9 mouse cellular contexts compared by ENCODE assay signal in genomic region chr1:45502241-45502741, GRCm38 (mm10). TPM values are rescaled to one million over a fixed set of nuclear protein-coding genes. Genes with fewer than 3 reads are reported as not detected.
DNase-seq lines count a peak whose midpoint lies in the region; ATAC-seq and TF ChIP-seq lines count a peak whose summit lies in the region.
"Had no signal": no experiment of that assay in that cellular context is flagged by ENCODE, and none has a peak within 500 bp of the region (broad histone marks: within the 10 kb centered on the region; RNA-seq: fewer than 3 reads in every experiment).

No protein-coding gene starts in this region.

- H3K27me3 ChIP-seq in embryonic facial prominence, embryonic 11.5 days (ENCODE audit: control insufficient read depth, insufficient read depth, low read length) = no peaks in the 10 kb centered on the region
- no peaks in the 10 kb centered on the region; the same call in 1 of the 2 replicates for H3K27me3 ChIP-seq in liver, embryonic 12.5 days (replicated peaks)
- no peaks in the 10 kb centered on the region for H3K27me3 ChIP-seq in neural tube, embryonic 13.5 days

- H3K4me1 ChIP-seq in embryonic facial prominence, embryonic 11.5 days (ENCODE audit: control insufficient read depth, insufficient read depth, low read length) = no peaks in the 10 kb centered on the region
- no peaks in the 10 kb centered on the region for H3K4me1 ChIP-seq in liver, embryonic 12.5 days
- H3K4me1 ChIP-seq in neural tube, embryonic 13.5 days (replicated peaks) = peaks cover 12% of the 10 kb centered on the region; the same call in 1 of the 2 replicates

- DNase-seq in gastrocnemius, adult 2 months = peak; percentile 48
- DNase-seq in gastrocnemius, postnatal 25 days = no peak
- DNase-seq in embryonic facial prominence, embryonic 11.5 days (ENCODE audit: low spot score) = peak; percentile 72
- peak; percentile 25 to 32 for DNase-seq in heart, postnatal 36 days
- DNase-seq in spleen, adult 12 weeks (ENCODE audit: low spot score) = no peak
- no peak for DNase-seq in spleen, postnatal 36 days (ENCODE audit: low spot score in 2 of 2)

- no peaks in the 10 kb centered on the region for H3K9me3 ChIP-seq in embryonic facial prominence, embryonic 11.5 days (replicated peaks; ENCODE audit: control insufficient read depth, low read length)
- no peaks in the 10 kb centered on the region for H3K9me3 ChIP-seq in liver, embryonic 12.5 days (replicated peaks)
- H3K9me3 ChIP-seq in neural tube, embryonic 13.5 days = no peaks in the 10 kb centered on the region

- H3K4me3 ChIP-seq in gastrocnemius, adult 2 months = peak overlapping the region; percentile 77
- H3K4me3 ChIP-seq in embryonic facial prominence, embryonic 11.5 days (ENCODE audit: low read depth, low read length) = peak overlapping the region; percentile 44
- peak overlapping the region; percentile 35 for H3K4me3 ChIP-seq in liver, embryonic 12.5 days
- peak overlapping the region; percentile 41 for H3K4me3 ChIP-seq in neural tube, embryonic 13.5 days

- peak overlapping the region; percentile 46 for H3K4me2 ChIP-seq in embryonic facial prominence, embryonic 11.5 days (ENCODE audit: low read depth, low read length)
- peak overlapping the region; percentile 27; the same call in 1 of the 2 replicates for H3K4me2 ChIP-seq in liver, embryonic 12.5 days
- H3K4me2 ChIP-seq in neural tube, embryonic 13.5 days = peak overlapping the region; percentile 57

- peak overlapping the region; percentile 83 for H3K27ac ChIP-seq in gastrocnemius, adult 2 months
- peak overlapping the region; percentile 57 for H3K27ac ChIP-seq in embryonic facial prominence, embryonic 11.5 days (replicated peaks; ENCODE audit: low read depth, low read length)
- peak overlapping the region; percentile 45; the same call in 1 of the 2 replicates for H3K27ac ChIP-seq in liver, embryonic 12.5 days
- peak overlapping the region; percentile 67 for H3K27ac ChIP-seq in neural tube, embryonic 13.5 days (replicated peaks)
- H3K27ac ChIP-seq: macrophage had no signal

- H3K9ac ChIP-seq in embryonic facial prominence, embryonic 11.5 days (replicated peaks; ENCODE audit: low read length) = peak overlapping the region; percentile 72
- H3K9ac ChIP-seq in liver, embryonic 12.5 days = peak overlapping the region; percentile 22
- peak overlapping the region; percentile 63 for H3K9ac ChIP-seq in neural tube, embryonic 13.5 days

- 8% methylated on average over 11 of the region's 11 CpGs for WGBS in embryonic facial prominence, embryonic 11.5 days
- 7% methylated on average over 11 of the region's 11 CpGs for WGBS in liver, embryonic 12.5 days (ENCODE audit: insufficient replicate concordance)
- WGBS in neural tube, embryonic 13.5 days = 18% methylated on average over 11 of the region's 11 CpGs

- intact Hi-C loops in gastrocnemius, adult 2 months (cut with DNase I) = loop anchor here (5.0 kb wide), 1 partner anchor 125 kb away; no protein-coding TSS in a partner anchor
- intact Hi-C loops in heart, postnatal 36 days (cut with DNase I) = loop anchor here (5.0 to 10.0 kb wide), 4 partner anchors 50 to 757 kb away; no protein-coding TSS in a partner anchor

- no peaks in the 10 kb centered on the region for H3K36me3 ChIP-seq in embryonic facial prominence, embryonic 11.5 days (replicated peaks; ENCODE audit: control insufficient read depth, insufficient read depth, low read depth, low read length)
- H3K36me3 ChIP-seq in liver, embryonic 12.5 days = no peaks in the 10 kb centered on the region
- H3K36me3 ChIP-seq in neural tube, embryonic 13.5 days = no peaks in the 10 kb centered on the region

- peak; percentile 60; the same call in 1 of the 2 replicates for ATAC-seq in embryonic facial prominence, embryonic 11.5 days (replicated peaks; ENCODE audit: insufficient number of reproducible peaks, low FRiP score, low TSS enrichment, low read depth)
- ATAC-seq in liver, embryonic 12.5 days = no peak
- ATAC-seq in neural tube, embryonic 13.5 days (ENCODE audit: low read depth) = peak; percentile 69

- TF ChIP-seq CTCF in gastrocnemius, adult 2 months (IDR thresholded peaks at IDR 0.05) = no peak

RNA-seq across cellular contexts. Expression of gene Col5a2, which starts 0.8 kb away (rescaled TPM):
- 10 to 100 TPM; 14.0 to 20.6 TPM for total RNA-seq in gastrocnemius, adult 2 months (2021)
- 10 to 100 TPM; 39.0 to 61.6 TPM for total RNA-seq in gastrocnemius, postnatal 25 days (2021)
- 24.6 and 24.7 TPM in 2 replicates for polyA plus RNA-seq in embryonic facial prominence, embryonic 11.5 days (2014; fragmentation: Nextera tagmentation; extraction: Ambion mirVana)
- total RNA-seq in heart, postnatal 36 days (2021) = 10 to 100 TPM; 23.6 to 27.1 TPM
- 14.6 and 15.1 TPM in 2 replicates for polyA plus RNA-seq in liver, embryonic 12.5 days (2016; fragmentation: Nextera tagmentation; extraction: Ambion mirVana)
- polyA plus RNA-seq in neural tube, embryonic 13.5 days (2015; fragmentation: Nextera tagmentation; extraction: Ambion mirVana) = 19.0 and 20.4 TPM in 2 replicates

Comparison
In these comparisons a context has a peak if more than half of its experiments do, and no peak if none do; other contexts are left out.
1. DNase-seq: peak in gastrocnemius, adult 2 months (single experiment), embryonic facial prominence, embryonic 11.5 days (single experiment) and heart, postnatal 36 days (2 of 2); none in gastrocnemius, postnatal 25 days (single experiment), spleen, adult 12 weeks (single experiment) and spleen, postnatal 36 days (0 of 2).
2. H3K9ac ChIP-seq: peak in every context shown above with its lines; median percentile 72 in embryonic facial prominence, embryonic 11.5 days; 63 in neural tube, embryonic 13.5 days; 22 in liver, embryonic 12.5 days.
3. Peak in every context shown above with its lines, with median percentiles within 50 percentile points of each other: H3K27ac ChIP-seq, H3K4me3 ChIP-seq and H3K4me2 ChIP-seq.